Mouse (Mus musculus): ENCODE data around the gene Exoc6b.

The Exoc6b gene

GRCm38 (mm10) chr6:84976563-84976971, 92.7 kb downstream of the Exoc6b start:
- DNase-seq (ENCODE audit: low spot score): peak; percentile 73

GRCm38 (mm10) chr6:84968531-84968930, 100.8 kb downstream of the Exoc6b start:
- DNase-seq (ENCODE audit: low spot score): no peak

- DNase-seq (ENCODE audit: low spot score): no peak
Measured at GRCm38 (mm10) chr6:84964729-84965415, 104.4 kb downstream of the Exoc6b start.

GRCm38 (mm10) chr6:84963044-84963443, 106.3 kb downstream of the Exoc6b start:
- DNase-seq (ENCODE audit: low spot score): no peak

GRCm38 (mm10) chr6:84961763-84962162, 107.5 kb downstream of the Exoc6b start:
- DNase-seq (ENCODE audit: low spot score): no peak

GRCm38 (mm10) chr6:84959520-84959919, 109.8 kb downstream of the Exoc6b start:
- DNase-seq (ENCODE audit: low spot score): peak; percentile 29

GRCm38 (mm10) chr6:84951621-84952020, 117.7 kb downstream of the Exoc6b start:
- DNase-seq (ENCODE audit: low spot score): no peak

GRCm38 (mm10) chr6:84946569-84946968, 122.7 kb downstream of the Exoc6b start:
- no peak for DNase-seq (ENCODE audit: low spot score)

GRCm38 (mm10) chr6:84946106-84946505, 123.2 kb downstream of the Exoc6b start:
- DNase-seq (ENCODE audit: low spot score): no peak

- peak; percentile 19 for DNase-seq (ENCODE audit: low spot score)
Measured at GRCm38 (mm10) chr6:84932953-84933921, 136.1 kb downstream of the Exoc6b start.

- peak; percentile 18 for DNase-seq (ENCODE audit: low spot score)
Measured at GRCm38 (mm10) chr6:84931051-84931450, 138.3 kb downstream of the Exoc6b start.

GRCm38 (mm10) chr6:84926066-84926465, 143.2 kb downstream of the Exoc6b start:
- DNase-seq (ENCODE audit: low spot score): peak; percentile 52

GRCm38 (mm10) chr6:84923760-84924221, 145.5 kb downstream of the Exoc6b start:
- peak; percentile 33 for DNase-seq (ENCODE audit: low spot score)

GRCm38 (mm10) chr6:84916291-84916690, 153.0 kb downstream of the Exoc6b start:
- DNase-seq (ENCODE audit: low spot score): peak; percentile 73

GRCm38 (mm10) chr6:84912434-84912833, 156.9 kb downstream of the Exoc6b start:
- DNase-seq (ENCODE audit: low spot score): peak; percentile 82

GRCm38 (mm10) chr6:84899002-84899774, 170.1 kb downstream of the Exoc6b start:
- no peak for DNase-seq (ENCODE audit: low spot score)

- DNase-seq (ENCODE audit: low spot score): peak; percentile 27
Measured at GRCm38 (mm10) chr6:84893773-84894095, 175.6 kb downstream of the Exoc6b start.

GRCm38 (mm10) chr6:84892926-84893772, 176.2 kb downstream of the Exoc6b start:
- DNase-seq (ENCODE audit: low spot score): peak; percentile 27

- no peak for DNase-seq (ENCODE audit: low spot score)
Measured at GRCm38 (mm10) chr6:84886551-84886950, 182.8 kb downstream of the Exoc6b start.

- DNase-seq (ENCODE audit: low spot score): no peak
Measured at GRCm38 (mm10) chr6:84885080-84885479, 184.2 kb downstream of the Exoc6b start.

GRCm38 (mm10) chr6:84883720-84884119, 185.6 kb downstream of the Exoc6b start:
- no peak for DNase-seq (ENCODE audit: low spot score)

Data from embryo, embryonic 10.5 days (tissue).